13 mouse cellular contexts compared by ENCODE assay signal in the genomic region with DNA sequence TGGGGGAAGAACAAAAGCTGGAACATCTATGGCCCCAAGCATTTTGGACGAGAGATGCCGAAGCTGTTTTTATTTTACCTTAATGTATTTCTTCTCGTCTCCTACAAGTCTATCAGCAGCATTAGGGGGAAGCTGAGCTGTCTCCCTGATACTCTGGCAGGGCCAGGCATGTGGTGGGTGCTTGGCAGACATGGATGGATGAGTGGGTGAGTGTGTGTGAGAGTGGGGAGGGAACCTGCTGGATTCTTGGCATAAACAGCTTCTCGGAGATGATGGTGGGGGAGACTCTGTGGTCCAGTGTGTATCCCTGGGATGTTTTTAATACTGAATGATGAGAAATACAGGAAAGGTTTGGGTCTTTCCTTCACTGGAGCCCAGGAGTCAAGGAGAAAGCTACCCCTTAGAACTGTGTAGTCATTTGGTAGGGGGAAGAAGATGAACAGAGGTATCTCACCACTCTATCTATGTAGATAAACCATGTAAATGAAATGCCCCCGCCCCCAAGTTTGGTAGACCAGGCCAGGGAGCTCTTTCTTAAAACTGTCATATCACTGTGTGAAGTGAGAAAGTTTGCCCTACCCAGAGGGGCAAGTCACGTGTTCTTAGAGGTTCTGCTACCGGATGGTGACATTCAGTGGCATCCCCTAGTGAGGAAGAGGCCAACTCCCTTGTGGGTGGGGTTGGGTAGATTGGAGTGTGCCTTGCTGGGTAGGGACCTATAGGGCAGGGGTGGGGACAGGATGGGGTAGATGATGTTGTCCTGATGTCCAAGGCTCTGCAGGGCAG. TPM values are rescaled to one million over a fixed set of nuclear protein-coding genes. Genes with fewer than 3 reads are reported as not detected.
A peak's percentile ranks its signal among the peaks of the same experiment; 100 is the strongest.
DNase-seq lines count a peak whose midpoint lies in the region; ATAC-seq and TF ChIP-seq lines count a peak whose summit lies in the region.
"Had no signal": no experiment of that assay in that cellular context is flagged by ENCODE, and none has a peak within 500 bp of the region (broad histone marks: within the 10 kb centered on the region; RNA-seq: fewer than 3 reads in every experiment).

No protein-coding gene starts in this region.

- intact Hi-C loops in gastrocnemius, postnatal 36 days (cut with DNase I) = no loop called here

- H3K9ac ChIP-seq in liver, embryonic 12.5 days = no peak overlapping the region
- no peak overlapping the region for H3K9ac ChIP-seq in forebrain, postnatal 0 days

- TF ChIP-seq POLR2A in thymus, adult 2 months (IDR thresholded peaks at IDR 0.05; ENCODE audit: control insufficient read depth, extremely low read depth, insufficient read depth, low read length, poor library complexity) = no peak

- peaks cover 78% of the 10 kb centered on the region for H3K4me1 ChIP-seq in liver, embryonic 12.5 days
- H3K4me1 ChIP-seq in thymus, adult 2 months (replicated peaks; ENCODE audit: control insufficient read depth, insufficient read depth, low read length) = peaks cover 15% of the 10 kb centered on the region
- 0 out of 2 replicates have a peak, but pooled peaks cover 6% of the 10 kb centered on the region for H3K4me1 ChIP-seq in forebrain, postnatal 0 days (ENCODE audit: insufficient read depth)

- peak overlapping the region; percentile 57 for H3K27ac ChIP-seq in liver, embryonic 12.5 days
- H3K27ac ChIP-seq in thymus, adult 2 months (ENCODE audit: control insufficient read depth, insufficient read depth, low read length) = no peak overlapping the region; the same call in 1 of the 2 replicates
- no peak overlapping the region for H3K27ac ChIP-seq in forebrain, postnatal 0 days (ENCODE audit: low read depth, low read length)

- no peaks in the 10 kb centered on the region for H3K27me3 ChIP-seq in liver, embryonic 12.5 days (replicated peaks)
- H3K27me3 ChIP-seq in thymus, adult 2 months (ENCODE audit: control insufficient read depth, insufficient read depth, low read length) = no peaks in the 10 kb centered on the region
- H3K27me3 ChIP-seq in forebrain, postnatal 0 days (ENCODE audit: insufficient read depth, low read length) = no peaks in the 10 kb centered on the region

- H3K36me3 ChIP-seq in liver, embryonic 12.5 days = no peaks in the 10 kb centered on the region
- no peaks in the 10 kb centered on the region for H3K36me3 ChIP-seq in thymus, adult 2 months (ENCODE audit: control insufficient read depth, insufficient read depth, low read length)
- H3K36me3 ChIP-seq in forebrain, postnatal 0 days (ENCODE audit: insufficient read depth) = no peaks in the 10 kb centered on the region

- TF ChIP-seq CTCF in thymus, adult 2 months (IDR thresholded peaks at IDR 0.05; ENCODE audit: borderline replicate concordance, control insufficient read depth, extremely low read depth, insufficient read depth, low read length, poor library complexity) = no peak
- no peak for TF ChIP-seq CTCF in forebrain, postnatal 0 days (IDR thresholded peaks at IDR 0.05; ENCODE audit: low read depth)

- 24% methylated on average over 7 of the region's 7 CpGs for WGBS in liver, embryonic 12.5 days (ENCODE audit: insufficient replicate concordance)
- 40% methylated on average over 7 of the region's 7 CpGs for WGBS in thymus, adult 2 months
- WGBS in forebrain, postnatal 0 days = 80% methylated on average over 7 of the region's 7 CpGs

- H3K4me3 ChIP-seq in liver, embryonic 12.5 days = no peak overlapping the region
- H3K4me3 ChIP-seq in thymus, adult 2 months (ENCODE audit: control insufficient read depth, insufficient read depth, low read length) = no peak overlapping the region
- no peak overlapping the region for H3K4me3 ChIP-seq in forebrain, postnatal 0 days (ENCODE audit: low read depth, low read length)

- H3K4me2 ChIP-seq in liver, embryonic 12.5 days = peak overlapping the region; percentile 32
- no peak overlapping the region for H3K4me2 ChIP-seq in forebrain, postnatal 0 days (ENCODE audit: low read depth)

- peak; percentile 74 for ATAC-seq in common myeloid progenitor, adult 5-6 weeks (replicated peaks; ENCODE audit: low read depth, poor library complexity, severe bottlenecking)
- peak; percentile 88 for ATAC-seq in liver, embryonic 12.5 days
- ATAC-seq in forebrain, postnatal 0 days = no peak

- DNase-seq in left cerebral cortex, adult 18-20 months (ENCODE audit: low spot score in 2 of 2) = peak; percentile 38 to 69
- no peak for DNase-seq in left cerebral cortex, adult 11 months (ENCODE audit: low spot score)
- DNase-seq in thymus, adult 2 months = peak; percentile 25
- no peak for DNase-seq in gastrocnemius, postnatal 36 days
- no peak for DNase-seq in forebrain, postnatal 0 days
- no peak for DNase-seq in ovary, postnatal 10 days (ENCODE audit: low spot score)
- DNase-seq: adrenal gland, adult 8-10 months; cerebellum, adult 9-11 months; heart, postnatal 14 days; spleen, adult 18-20 months had no signal

- H3K9me3 ChIP-seq in liver, embryonic 12.5 days (replicated peaks) = no peaks in the 10 kb centered on the region
- H3K9me3 ChIP-seq in forebrain, postnatal 0 days (ENCODE audit: low read length) = no peaks in the 10 kb centered on the region

RNA-seq across cellular contexts. Expression of a gene that starts 43.2 kb away (rescaled TPM):
- total RNA-seq in left cerebral cortex, adult 18-20 months (2021) = 10 to 100 TPM; 23.7 to 25.4 TPM
- 80.7 and 86.9 TPM in 2 replicates for total RNA-seq in common myeloid progenitor, adult 5-6 weeks (2017)
- polyA plus RNA-seq in liver, embryonic 12.5 days (2016; fragmentation: Nextera tagmentation; extraction: Ambion mirVana) = 4.6 and 6.0 TPM in 2 replicates
- 19.7 and 19.9 TPM in 2 replicates for polyA plus RNA-seq in thymus, adult 2 months (2012; rRNA removed)
- 1 to 10 TPM; 1.6 TPM for total RNA-seq in gastrocnemius, postnatal 36 days (2021)
- 9.6 and 10.9 TPM in 2 replicates for total RNA-seq in forebrain, postnatal 0 days (2014; rRNA removed)
- polyA plus RNA-seq in forebrain, postnatal 0 days (2015; fragmentation: Nextera tagmentation; extraction: Ambion mirVana) = 3.2 and 6.9 TPM in 2 replicates

RNA-seq across cellular contexts. Expression of a gene that starts 52.0 kb away (rescaled TPM):
- total RNA-seq in left cerebral cortex, adult 18-20 months (2021) = not detected
- not detected in 2 replicates for total RNA-seq in common myeloid progenitor, adult 5-6 weeks (2017)
- polyA plus RNA-seq in liver, embryonic 12.5 days (2016; fragmentation: Nextera tagmentation; extraction: Ambion mirVana) = not detected in 2 replicates
- polyA plus RNA-seq in thymus, adult 2 months (2012; rRNA removed) = 0.34 and 0.58 TPM in 2 replicates
- total RNA-seq in gastrocnemius, postnatal 36 days (2021) = not detected
- total RNA-seq in forebrain, postnatal 0 days (2014; rRNA removed) = 0.10 TPM in 1 of 2 replicates, not detected in the other
- polyA plus RNA-seq in forebrain, postnatal 0 days (2015; fragmentation: Nextera tagmentation; extraction: Ambion mirVana) = not detected in 2 replicates
- total RNA-seq: adrenal gland, adult 8-10 months; heart, postnatal 14 days had no signal
- polyA plus RNA-seq: limb, embryonic 11.5 days had no signal

Comparison
In these comparisons a context has a peak if more than half of its experiments do, and no peak if none do; other contexts are left out.
1. DNase-seq: peak in left cerebral cortex, adult 18-20 months (2 of 2) and thymus, adult 2 months (single experiment); none in left cerebral cortex, adult 11 months (single experiment), gastrocnemius, postnatal 36 days (0 of 2), forebrain, postnatal 0 days (single experiment) and ovary, postnatal 10 days (single experiment).